Mouse (Mus musculus) testis, adult 2 months (tissue): Measurements from ENCODE around the gene Tyw1. TPM values are rescaled to one million over a fixed set of nuclear protein-coding genes. Genes with fewer than 3 reads are reported as not detected.
"Not testable (repeated sequence)": the region's sequence is repeated elsewhere in the genome, so short reads cannot be mapped to it uniquely, and the experiment has no call there.

Source experiments
- H3K27ac ChIP-seq: fragments of 200-500 bp; 2 replicates; pipeline ENCODE4 v1.5.1; 2012; ENCODE audit warnings: low read depth, low read length; ENCODE audit not compliant: control insufficient read depth, insufficient read depth
- H3K27me3 ChIP-seq: fragments of 200-500 bp; 2 replicates; pipeline ENCODE4 v1.6.1; 2012; ENCODE audit warnings: mild to moderate bottlenecking, low read length, moderate library complexity; ENCODE audit not compliant: control insufficient read depth, insufficient read depth
- H3K36me3 ChIP-seq: fragments of 200-500 bp; 2 replicates; pipeline ENCODE4 v1.6.1; 2012; ENCODE audit warnings: mild to moderate bottlenecking, low read length; ENCODE audit not compliant: control insufficient read depth, insufficient read depth
- H3K4me1 ChIP-seq: fragments of 200-500 bp; 2 replicates; pipeline ENCODE4 v1.6.1; 2012; ENCODE audit warnings: low read length; ENCODE audit not compliant: control insufficient read depth, insufficient read depth
- H3K4me3 ChIP-seq: fragments of 200-500 bp; 2 replicates; pipeline ENCODE4 v1.5.1; 2012; ENCODE audit warnings: low read depth, mild to moderate bottlenecking, low read length, moderate library complexity, mixed read lengths; ENCODE audit not compliant: control insufficient read depth
- CTCF ChIP-seq: fragments of 200-500 bp; IDR thresholded peaks from 2 replicates; pipeline ENCODE4 v1.5.1; 2012; ENCODE audit warnings: low read depth, mild to moderate bottlenecking, inconsistent platforms, low read length, moderate library complexity; ENCODE audit not compliant: control insufficient read depth, insufficient read depth, insufficient replicate concordance
- POLR2A ChIP-seq: fragments of 200-500 bp; IDR thresholded peaks from 2 replicates; pipeline ENCODE4 v1.6.1; 2012; ENCODE audit warnings: low read depth, mild to moderate bottlenecking, inconsistent platforms, low read length, moderate library complexity; ENCODE audit not compliant: control insufficient read depth
- polyA plus RNA-seq: library from polyadenylated mRNA; depleted of rRNA; stranded (reverse); fragments of >200 nt; gene quantifications from 2 replicates; pipeline ENCODE4 v1.2.3, GENCODE M21; 2012

Tyw1 gene
- polyA plus RNA-seq, 1 experiment: 8.0 TPM

DNA sequence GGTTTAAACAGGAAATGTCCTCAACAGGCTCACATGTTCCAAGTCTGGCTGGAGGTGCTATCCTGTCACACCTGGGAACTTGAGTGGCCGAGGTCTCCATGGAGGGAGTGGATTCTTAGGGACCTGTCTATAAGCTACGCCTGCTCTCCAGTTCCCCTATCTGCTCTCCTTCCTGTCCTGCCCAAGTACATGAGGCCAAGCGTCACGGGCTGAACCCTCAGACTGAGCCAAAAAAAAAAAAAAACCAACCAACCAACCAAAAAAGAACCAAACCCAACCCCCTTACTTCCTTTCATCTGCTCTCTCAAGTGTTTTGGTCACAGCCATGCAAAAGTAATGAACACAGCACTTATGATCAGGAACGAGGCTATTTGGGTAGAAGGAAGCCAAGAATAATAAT lies 7.6 kb upstream of the Tyw1 start:
- peaks cover 5% of the 10 kb centered on the region for H3K36me3 ChIP-seq
- no peak overlapping the region for H3K27ac ChIP-seq
- TF ChIP-seq POLR2A (no peak), CTCF (no peak)
- no peak overlapping the region for H3K4me3 ChIP-seq
- no peaks in the 10 kb centered on the region for H3K27me3 ChIP-seq
- no peaks in the 10 kb centered on the region for H3K4me1 ChIP-seq

DNA sequence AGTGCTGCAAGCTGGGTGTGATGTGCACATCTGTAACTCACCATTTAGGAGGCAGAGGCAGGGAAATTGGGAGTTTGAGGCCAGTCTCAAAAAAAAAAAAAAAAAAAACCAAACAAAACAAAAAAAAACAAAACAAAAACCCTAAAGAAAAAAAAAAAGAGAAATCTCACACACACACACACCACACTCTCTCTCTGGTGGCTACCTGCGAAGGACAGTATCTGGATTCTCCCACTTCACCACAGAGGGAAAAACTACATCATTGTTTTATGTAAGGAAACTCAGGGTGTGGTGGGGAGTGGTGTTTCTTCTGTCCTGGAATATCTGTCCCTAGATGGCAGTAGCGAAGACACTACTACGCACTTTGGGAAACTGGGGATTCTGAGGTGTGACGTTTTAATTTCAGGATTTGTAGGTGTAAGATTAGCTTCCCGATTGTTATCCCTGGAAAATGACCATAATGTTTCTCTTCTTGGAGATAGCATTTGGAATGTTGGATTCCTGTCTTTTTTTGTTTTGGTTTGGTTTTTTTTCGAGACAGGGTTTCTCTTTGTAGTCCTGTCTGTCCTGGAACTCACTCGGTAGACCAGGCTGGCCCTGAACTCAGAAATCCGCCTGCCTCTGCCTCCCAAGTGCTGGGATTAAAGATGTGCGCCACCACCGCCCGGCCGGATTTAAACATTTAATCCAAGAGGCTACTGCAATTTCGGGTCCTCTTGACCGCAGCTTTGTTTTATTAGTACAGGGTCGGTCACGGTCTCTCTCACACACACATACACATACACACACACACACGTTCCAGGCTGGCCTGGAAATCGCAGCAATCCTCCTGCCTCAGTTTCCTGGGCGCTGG lies 1.0 kb upstream of the Tyw1 start:
- Histone ChIP-seq H3K4me3 (peak overlapping the region; percentile 100), H3K27ac (peak overlapping the region; percentile 100), H3K4me1 (peaks cover 2% of the 10 kb centered on the region), H3K36me3 (peaks cover 3% of the 10 kb centered on the region), H3K27me3 (no peaks in the 10 kb centered on the region)
- TF ChIP-seq CTCF (no peak), POLR2A (no peak)

DNA sequence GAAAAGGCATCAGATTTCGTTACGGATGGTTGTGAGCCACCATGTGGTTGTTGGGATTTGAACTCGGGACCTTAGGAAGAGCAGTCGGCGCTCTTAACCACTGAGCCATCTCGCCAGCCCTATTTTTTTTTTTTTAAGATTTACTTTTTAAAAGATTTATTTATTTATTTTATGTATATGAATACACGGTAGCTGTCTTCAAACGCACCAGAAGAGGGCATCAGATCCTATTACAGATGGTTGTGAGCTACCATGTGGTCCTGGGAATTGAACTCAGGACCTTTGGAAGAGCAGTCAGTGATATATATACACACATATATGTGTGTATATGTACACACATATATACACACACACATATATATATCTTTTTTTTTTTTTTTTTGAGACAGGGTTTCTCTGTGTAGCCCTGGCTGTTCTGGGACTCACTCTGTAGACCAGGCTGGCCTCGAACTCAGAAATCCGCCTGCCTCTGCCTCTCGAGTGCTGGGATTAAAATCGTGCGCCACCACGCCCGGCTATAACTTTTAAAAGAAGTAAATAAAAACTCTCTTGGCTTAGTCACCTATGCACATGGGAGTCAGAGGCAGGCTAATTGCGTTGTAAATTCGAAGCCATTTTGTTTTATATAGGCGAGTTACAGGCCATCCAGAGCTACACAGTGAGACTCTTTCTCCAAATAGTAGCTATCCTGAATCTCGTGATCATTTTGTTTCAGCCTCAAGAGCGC lies 543 bp downstream of the Tyw1 start:
- peak overlapping the region; percentile 95; the same call in 1 of the 2 replicates for H3K4me3 ChIP-seq
- not testable (repeated sequence) for H3K4me1 ChIP-seq, H3K36me3 ChIP-seq, H3K27ac ChIP-seq, H3K27me3 ChIP-seq

DNA sequence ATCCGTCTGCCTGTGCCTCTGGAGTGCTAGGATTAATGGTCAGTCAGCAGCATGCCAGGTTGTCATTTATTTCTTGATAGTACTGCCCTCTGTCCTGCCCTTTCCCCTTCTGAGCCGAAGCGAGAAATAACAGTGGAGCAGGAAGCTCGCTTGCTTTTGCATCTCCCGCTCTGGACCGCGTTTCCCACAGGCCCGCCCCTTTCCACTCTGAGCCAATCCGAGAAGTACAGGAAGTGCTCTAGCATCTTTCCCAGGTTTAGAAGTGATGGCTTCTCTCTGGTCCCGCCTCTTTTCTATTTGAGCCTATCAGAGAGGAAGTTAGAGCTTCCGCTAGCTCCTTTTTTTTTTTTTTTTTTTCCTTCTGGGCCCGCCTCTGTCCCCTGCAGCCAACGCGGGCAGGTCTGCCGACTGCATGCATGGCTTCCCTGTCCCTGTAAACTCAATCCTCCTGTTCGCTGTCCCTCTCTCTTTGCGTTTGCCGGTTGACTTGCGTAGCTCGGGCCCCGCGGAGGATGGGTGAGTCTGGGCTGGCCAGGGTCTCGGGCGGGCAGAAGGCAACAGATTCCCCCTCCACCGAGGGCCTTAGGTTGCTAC lies 1.4 kb downstream of the Tyw1 start:
- Histone ChIP-seq H3K27me3 (no peaks in the 10 kb centered on the region), H3K4me3 (peak overlapping the region; percentile 95), H3K36me3 (peaks cover under 1% of the 10 kb centered on the region; the same call in 1 of the 2 replicates), H3K4me1 (peaks cover 2% of the 10 kb centered on the region), H3K27ac (peak overlapping the region; percentile 59; the same call in 1 of the 2 replicates)
- no peak for TF ChIP-seq CTCF
- no peak for TF ChIP-seq POLR2A

DNA sequence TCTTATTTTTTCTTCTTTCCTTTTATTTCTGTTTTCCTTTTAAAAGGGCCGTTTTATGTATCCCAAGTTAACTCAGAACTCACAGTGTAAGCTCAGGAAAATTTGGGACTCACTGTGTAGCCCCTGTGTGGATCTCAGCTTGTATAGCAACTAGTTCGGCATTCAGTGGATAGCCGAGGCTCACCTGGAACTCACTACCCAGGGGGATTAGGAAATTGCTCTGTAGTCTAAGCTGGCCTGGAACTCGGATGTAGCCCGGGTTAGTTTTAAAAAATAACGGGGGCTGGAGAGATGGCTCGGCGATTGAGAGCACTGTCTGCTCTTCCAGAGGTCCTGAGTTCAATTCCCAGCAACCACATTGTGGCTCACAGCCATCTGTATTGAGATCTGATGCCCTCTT lies 1.9 kb downstream of the Tyw1 start:
- TF ChIP-seq POLR2A (no peak), CTCF (no peak)
- Histone ChIP-seq H3K27me3 (no peaks in the 10 kb centered on the region), H3K4me1 (peaks cover 2% of the 10 kb centered on the region), H3K4me3 (peak overlapping the region; percentile 95), H3K36me3 (no peaks in the 10 kb centered on the region), H3K27ac (peak overlapping the region; percentile 17; the same call in 1 of the 2 replicates)

DNA sequence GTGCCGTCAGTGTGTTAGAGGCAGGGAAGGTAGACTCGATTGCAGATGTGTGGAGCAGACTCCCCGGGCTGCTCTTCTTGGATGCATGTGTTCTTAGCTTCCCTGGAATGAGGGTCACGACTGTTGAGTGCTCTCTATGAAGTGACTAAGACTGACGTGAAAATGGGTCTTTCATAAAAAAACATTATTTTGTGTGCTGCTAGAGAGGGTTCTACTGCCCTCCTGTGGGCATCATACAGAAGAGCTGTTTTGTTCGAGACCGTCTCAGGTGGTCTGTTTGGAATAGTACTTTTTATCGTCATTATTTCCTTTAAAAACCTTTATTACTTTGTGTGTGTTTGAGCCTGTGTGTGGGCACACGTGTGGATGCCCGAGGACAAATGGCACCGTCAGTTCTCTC lies 8.0 kb downstream of the Tyw1 start:
- no peak overlapping the region for H3K27ac ChIP-seq
- no peak for TF ChIP-seq POLR2A
- TF ChIP-seq CTCF: no peak
- H3K27me3 ChIP-seq: no peaks in the 10 kb centered on the region
- no peaks in the 10 kb centered on the region for H3K4me1 ChIP-seq
- no peak overlapping the region for H3K4me3 ChIP-seq
- H3K36me3 ChIP-seq: peaks cover 1% of the 10 kb centered on the region

DNA sequence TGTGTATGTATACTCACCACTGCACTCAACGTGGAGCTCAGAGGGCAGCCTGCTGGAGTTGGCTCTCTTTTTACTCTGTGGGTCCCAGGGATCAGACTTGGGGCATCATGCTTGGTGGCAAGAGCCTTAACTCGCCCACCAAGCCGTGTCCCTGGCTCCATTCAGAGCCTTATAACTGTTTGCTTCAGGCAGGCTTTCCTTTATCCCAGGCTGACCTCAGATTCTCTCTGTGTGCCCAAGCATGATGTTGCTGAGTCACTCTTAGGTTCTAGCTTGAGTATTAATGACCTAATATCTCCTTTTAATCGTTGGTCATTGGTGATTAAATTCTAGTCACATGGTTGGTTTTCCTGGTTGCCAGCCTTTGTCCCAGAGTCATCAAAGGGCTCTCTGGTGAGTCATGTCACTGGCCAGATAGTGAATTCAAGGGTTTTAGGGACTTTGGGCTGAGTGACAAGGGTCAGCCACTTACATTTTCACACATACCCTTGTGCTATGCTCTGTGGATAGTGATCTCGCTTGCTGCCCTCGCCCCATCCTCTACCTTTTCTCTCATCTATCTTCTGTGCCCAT lies 9.1 kb downstream of the Tyw1 start:
- H3K27me3 ChIP-seq: no peaks in the 10 kb centered on the region
- H3K4me3 ChIP-seq: no peak overlapping the region
- TF ChIP-seq POLR2A: no peak
- TF ChIP-seq CTCF: no peak
- H3K27ac ChIP-seq: no peak overlapping the region
- no peaks in the 10 kb centered on the region for H3K4me1 ChIP-seq
- peaks cover 1% of the 10 kb centered on the region for H3K36me3 ChIP-seq
